Mouse (Mus musculus) midbrain, embryonic 12.5 days (tissue): ENCODE data around the gene Dapk1. TPM values are rescaled to one million over a fixed set of nuclear protein-coding genes. Genes with fewer than 3 reads are reported as not detected.

ENCODE experiments used
- ATAC-seq: fragments of 200-750 bp; cut with Nextera tagmentation; 2 replicates; pipeline ENCODE4 v1.8.0; 2017; ENCODE audit warnings: low read depth, moderate TSS enrichment, moderate library complexity; ENCODE audit not compliant: low FRiP score
- H3K27ac ChIP-seq: fragments of 300-500 bp; sonication (generic); replicated peaks from 2 replicates; pipeline ENCODE4 v1.5.1; 2016; ENCODE audit warnings: mild to moderate bottlenecking
- H3K27me3 ChIP-seq: fragments of 300-500 bp; sonication (generic); 2 replicates; pipeline ENCODE4 v1.6.1; 2016; ENCODE audit warnings: mild to moderate bottlenecking
- H3K36me3 ChIP-seq: fragments of 300-500 bp; sonication (generic); 2 replicates; pipeline ENCODE4 v1.6.1; 2016
- H3K4me1 ChIP-seq: fragments of 300-500 bp; sonication (generic); 2 replicates; pipeline ENCODE4 v1.6.1; 2016
- H3K4me2 ChIP-seq: fragments of 300-500 bp; sonication (generic); replicated peaks from 2 replicates; pipeline ENCODE4 v1.6.1; 2016; ENCODE audit warnings: mild to moderate bottlenecking, moderate library complexity
- H3K4me3 ChIP-seq: fragments of 300-500 bp; sonication (generic); 2 replicates; pipeline ENCODE4 v1.5.1; 2016; ENCODE audit warnings: mild to moderate bottlenecking
- H3K9ac ChIP-seq: fragments of 300-500 bp; sonication (generic); replicated peaks from 2 replicates; pipeline ENCODE4 v1.6.1; 2016; ENCODE audit warnings: mild to moderate bottlenecking, moderate library complexity
- H3K9me3 ChIP-seq: fragments of 300-500 bp; sonication (generic); 2 replicates; pipeline ENCODE4 v1.6.1; 2016; ENCODE audit warnings: mild to moderate bottlenecking
- WGBS: fragments of 180-500 bp; shearing (Covaris S2); methylation state at CpG from one replicate; pipeline ENCODE4 v1.1.7; 2016; 5-methylcytosine and 5-hydroxymethylcytosine counted together
- polyA plus RNA-seq: library from polyadenylated mRNA; unstranded; fragments of >200 nt; fragmentation: Nextera tagmentation; extraction: Ambion mirVana; gene quantifications from 2 replicates; pipeline ENCODE4 v1.2.1, GENCODE M21; 2016

The Dapk1 gene
- polyA plus RNA-seq, 1 experiment from 2014 or later = 36.7 TPM

- H3K4me1 ChIP-seq = peaks cover under 1% of the 10 kb centered on the region; the same call in 1 of the 2 replicates
- peaks cover 70% of the 10 kb centered on the region for H3K36me3 ChIP-seq
- H3K4me3 ChIP-seq = no peak overlapping the region
- H3K9ac ChIP-seq = no peak overlapping the region
- WGBS = 91% methylated on average over 3 of the region's 3 CpGs
- H3K4me2 ChIP-seq = no peak overlapping the region
- no peaks in the 10 kb centered on the region for H3K9me3 ChIP-seq
- no peaks in the 10 kb centered on the region for H3K27me3 ChIP-seq
- no peak for ATAC-seq
- H3K27ac ChIP-seq = no peak overlapping the region
Measured at GRCm38 (mm10) chr13:60731001-60731400, 129.3 kb downstream of the Dapk1 start.

DNA sequence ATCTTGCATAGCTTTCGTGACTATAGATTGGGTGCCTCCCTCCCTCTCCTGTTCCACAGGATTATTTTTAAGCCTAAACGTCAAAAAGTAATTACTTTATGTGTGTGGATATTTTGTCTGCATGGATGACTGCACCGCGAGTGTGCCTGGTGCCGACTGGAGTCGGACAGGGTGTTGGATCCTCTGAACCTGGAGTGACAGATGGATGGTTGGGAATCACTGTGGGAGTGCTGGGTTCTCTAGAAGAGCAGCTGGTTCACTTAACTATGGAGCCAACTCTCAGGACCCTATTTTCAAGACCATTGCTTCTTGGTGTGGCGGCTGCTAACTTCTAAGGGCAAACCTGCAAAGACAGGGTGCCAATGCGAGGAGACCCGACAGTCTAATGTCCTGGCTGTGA lies 133.6 kb downstream of the Dapk1 start:
- no peak for ATAC-seq
- Histone ChIP-seq H3K4me3 (no peak overlapping the region), H3K9ac (no peak overlapping the region), H3K4me1 (peaks cover 18% of the 10 kb centered on the region), H3K27me3 (no peaks in the 10 kb centered on the region), H3K27ac (no peak overlapping the region), H3K36me3 (peaks cover 49% of the 10 kb centered on the region), H3K9me3 (no peaks in the 10 kb centered on the region), H3K4me2 (no peak overlapping the region)
- 90% methylated on average over 9 of the region's 9 CpGs for WGBS

DNA sequence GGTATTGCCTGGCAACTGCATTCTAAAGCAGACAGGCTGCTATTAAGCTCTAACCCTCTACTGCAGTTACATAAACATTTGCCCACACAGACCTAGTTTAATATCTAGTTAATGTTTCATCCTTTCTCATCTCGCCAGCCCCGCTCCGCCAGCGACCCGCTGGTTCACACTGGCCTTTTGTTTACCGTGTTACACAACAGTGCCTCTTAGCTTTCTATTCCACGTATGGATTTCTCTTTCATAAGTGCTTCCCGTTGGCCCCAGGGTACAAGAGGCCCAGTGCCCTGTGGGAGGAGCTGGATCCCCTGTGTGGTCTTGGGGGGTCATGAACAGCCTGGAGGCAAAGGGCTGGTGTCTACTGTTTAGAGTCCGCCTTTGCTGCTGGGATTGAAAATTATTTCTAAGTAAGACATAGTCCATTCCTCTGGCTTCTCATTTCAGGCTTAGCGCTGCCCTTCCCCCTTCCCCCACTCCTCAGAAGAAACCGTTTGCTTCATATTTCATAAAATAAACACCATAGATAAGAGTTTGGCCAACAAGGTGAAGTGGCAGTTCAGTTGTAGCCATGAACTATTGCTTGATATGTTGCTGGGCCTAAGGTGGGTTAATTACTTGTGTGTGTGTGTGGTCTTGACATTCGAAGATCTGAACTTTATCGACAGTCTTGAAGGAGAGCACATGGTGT lies 134.8 kb downstream of the Dapk1 start:
- 81% methylated on average over 13 of the region's 13 CpGs for WGBS
- no peak for ATAC-seq
- no peak overlapping the region for H3K9ac ChIP-seq
- no peak overlapping the region for H3K4me3 ChIP-seq
- peaks cover 47% of the 10 kb centered on the region for H3K36me3 ChIP-seq
- peaks cover 18% of the 10 kb centered on the region for H3K4me1 ChIP-seq
- no peak overlapping the region for H3K4me2 ChIP-seq
- H3K27ac ChIP-seq = 0 out of 2 replicates have a peak overlapping the region, but pooled peaks have one; percentile 35
- H3K27me3 ChIP-seq = no peaks in the 10 kb centered on the region
- H3K9me3 ChIP-seq = no peaks in the 10 kb centered on the region

DNA sequence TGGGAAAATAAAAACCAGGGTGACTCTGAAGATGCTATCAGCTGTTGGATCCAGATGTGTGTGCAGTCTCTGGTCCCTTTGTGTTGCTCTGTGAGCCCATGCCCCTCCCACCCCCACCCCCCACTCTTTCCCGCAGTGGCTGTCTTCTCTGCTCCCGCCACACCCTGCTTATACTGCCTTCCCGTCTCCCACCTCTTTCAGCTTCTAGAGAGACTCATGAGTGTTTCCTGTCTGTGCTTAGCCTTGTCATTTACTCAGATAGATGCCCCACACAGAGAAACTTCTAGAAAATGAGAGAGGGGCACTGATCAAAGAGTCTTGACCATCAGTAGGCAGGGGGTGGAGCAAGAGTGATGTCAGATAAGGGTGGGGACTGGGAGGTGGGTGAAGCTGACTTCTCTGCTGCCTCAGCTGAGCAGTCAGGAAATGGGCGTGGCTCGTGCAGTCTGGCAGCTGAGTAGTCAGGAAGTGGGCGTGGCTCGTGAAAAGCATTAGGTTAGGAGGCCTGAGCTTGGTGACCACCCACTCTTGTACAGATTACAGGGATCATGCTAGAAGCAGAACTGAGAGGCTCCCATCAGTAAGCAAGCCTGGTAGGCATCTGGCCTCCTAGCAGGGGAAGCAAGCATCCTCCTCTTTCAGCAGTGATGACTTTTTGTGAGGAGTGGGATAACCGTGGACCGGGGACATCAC lies 136.0 kb downstream of the Dapk1 start:
- Histone ChIP-seq H3K4me3 (no peak overlapping the region), H3K4me2 (peak overlapping the region; percentile 19), H3K27me3 (no peaks in the 10 kb centered on the region), H3K9ac (no peak overlapping the region), H3K27ac (no peak overlapping the region), H3K9me3 (no peaks in the 10 kb centered on the region), H3K4me1 (peaks cover 18% of the 10 kb centered on the region), H3K36me3 (peaks cover 42% of the 10 kb centered on the region)
- WGBS = 29% methylated on average over 9 of the region's 9 CpGs
- peak; percentile 71 for ATAC-seq

- Histone ChIP-seq H3K27ac (no peak overlapping the region), H3K4me3 (no peak overlapping the region), H3K9me3 (no peaks in the 10 kb centered on the region), H3K4me2 (peak overlapping the region; percentile 19), H3K9ac (no peak overlapping the region), H3K27me3 (no peaks in the 10 kb centered on the region), H3K36me3 (peaks cover 37% of the 10 kb centered on the region), H3K4me1 (peaks cover 19% of the 10 kb centered on the region)
- WGBS = 15% methylated on average over 9 of the region's 9 CpGs
- ATAC-seq = peak; percentile 78
Measured at GRCm38 (mm10) chr13:60738429-60738828, 136.7 kb downstream of the Dapk1 start.

DNA sequence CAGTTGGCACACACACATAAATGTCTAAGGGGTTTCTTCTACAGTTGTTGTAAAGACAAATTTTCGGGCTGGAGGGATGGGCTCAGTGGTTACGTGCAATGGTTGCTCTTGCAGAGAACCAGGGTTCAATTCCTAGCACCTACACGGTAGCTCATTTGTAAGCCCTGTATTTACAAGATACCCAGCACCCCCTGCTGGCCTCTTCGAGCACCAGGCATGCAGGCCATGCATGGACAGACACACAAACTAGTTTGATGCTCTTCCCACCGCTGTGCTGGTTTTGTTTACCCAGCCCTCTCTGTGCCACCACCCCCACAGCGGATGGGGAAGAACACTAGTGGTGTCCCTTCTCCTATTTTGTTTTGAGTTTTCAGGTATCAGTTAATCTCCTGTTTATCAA lies 138.5 kb downstream of the Dapk1 start:
- no peak for ATAC-seq
- no peaks in the 10 kb centered on the region for H3K27me3 ChIP-seq
- 94% methylated on average over 6 of the region's 6 CpGs for WGBS
- no peak overlapping the region for H3K27ac ChIP-seq
- H3K4me1 ChIP-seq = peaks cover 25% of the 10 kb centered on the region
- H3K4me3 ChIP-seq = no peak overlapping the region
- peaks cover 24% of the 10 kb centered on the region for H3K36me3 ChIP-seq
- H3K9me3 ChIP-seq = no peaks in the 10 kb centered on the region
- H3K9ac ChIP-seq = no peak overlapping the region
- no peak overlapping the region for H3K4me2 ChIP-seq

GRCm38 (mm10) chr13:60742611-60743010 lies 140.9 kb downstream of the Dapk1 start:
- Histone ChIP-seq H3K9ac (no peak overlapping the region), H3K27me3 (no peaks in the 10 kb centered on the region), H3K4me3 (no peak overlapping the region), H3K9me3 (no peaks in the 10 kb centered on the region), H3K4me2 (no peak overlapping the region), H3K36me3 (peaks cover 20% of the 10 kb centered on the region), H3K4me1 (peaks cover 14% of the 10 kb centered on the region), H3K27ac (no peak overlapping the region)
- WGBS = 89% methylated on average over 3 of the region's 3 CpGs
- ATAC-seq = no peak

- ATAC-seq = peak; percentile 20; the same call in 1 of the 2 replicates
- Histone ChIP-seq H3K4me2 (no peak overlapping the region), H3K4me3 (no peak overlapping the region), H3K9me3 (no peaks in the 10 kb centered on the region), H3K36me3 (peaks cover 26% of the 10 kb centered on the region), H3K9ac (no peak overlapping the region), H3K27me3 (no peaks in the 10 kb centered on the region), H3K27ac (peak overlapping the region; percentile 8; the same call in 1 of the 2 replicates), H3K4me1 (peaks cover 7% of the 10 kb centered on the region)
- WGBS = 79% methylated on average over 13 of the region's 13 CpGs
Measured at GRCm38 (mm10) chr13:60743381-60744077, 141.8 kb downstream of the Dapk1 start.

DNA sequence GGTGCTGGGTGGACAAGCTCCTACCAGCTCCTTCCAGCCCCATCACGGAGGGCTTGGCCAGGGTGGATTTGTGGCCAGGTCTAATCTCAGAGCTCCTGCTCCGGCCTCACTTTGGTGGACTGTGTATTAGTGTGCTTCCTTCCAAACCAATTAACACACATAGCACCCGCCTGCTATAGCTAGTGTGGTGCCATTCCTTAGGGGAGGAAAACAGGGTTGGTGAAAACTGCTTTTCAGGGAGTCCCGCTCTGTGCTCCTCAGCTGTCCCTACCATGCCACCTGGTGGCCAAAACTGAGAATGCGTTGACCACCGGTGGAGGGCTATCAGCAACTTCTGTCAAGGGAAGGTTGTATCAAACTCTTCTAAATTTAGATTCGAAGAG lies 142.3 kb downstream of the Dapk1 start:
- Histone ChIP-seq H3K9me3 (no peaks in the 10 kb centered on the region), H3K4me3 (no peak overlapping the region), H3K27me3 (no peaks in the 10 kb centered on the region), H3K9ac (no peak overlapping the region), H3K4me1 (peaks cover 7% of the 10 kb centered on the region), H3K36me3 (peaks cover 32% of the 10 kb centered on the region), H3K4me2 (no peak overlapping the region), H3K27ac (no peak overlapping the region)
- ATAC-seq = peak; percentile 69
- 43% methylated on average over 7 of the region's 7 CpGs for WGBS

- ATAC-seq = no peak
- H3K36me3 ChIP-seq = peaks cover 34% of the 10 kb centered on the region
- H3K4me3 ChIP-seq = no peak overlapping the region
- H3K4me1 ChIP-seq = peaks cover 7% of the 10 kb centered on the region
- no peaks in the 10 kb centered on the region for H3K27me3 ChIP-seq
- H3K9ac ChIP-seq = no peak overlapping the region
- WGBS = 89% methylated on average over 3 of the region's 3 CpGs
- no peaks in the 10 kb centered on the region for H3K9me3 ChIP-seq
- H3K4me2 ChIP-seq = no peak overlapping the region
- no peak overlapping the region for H3K27ac ChIP-seq
Measured at GRCm38 (mm10) chr13:60744736-60745135, 143.0 kb downstream of the Dapk1 start.

DNA sequence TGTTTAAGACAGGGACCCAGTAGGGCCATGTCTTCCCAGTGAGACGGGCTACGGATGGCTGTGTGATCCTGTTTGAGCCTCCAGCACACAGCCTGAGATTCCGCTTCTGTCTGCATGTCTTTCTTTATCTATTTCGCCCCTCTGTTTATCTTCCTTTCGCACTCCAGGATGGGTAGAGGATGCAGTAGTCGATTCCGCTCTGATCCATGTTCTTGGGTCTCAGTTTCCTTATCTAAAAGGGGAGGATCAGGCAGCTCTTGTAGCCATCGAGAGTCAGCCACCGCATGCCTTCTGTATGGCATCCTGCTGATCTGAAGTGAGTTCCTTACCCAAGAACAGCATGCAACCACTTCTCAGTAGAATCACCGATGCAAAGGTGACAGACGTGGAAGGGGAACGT lies 143.6 kb downstream of the Dapk1 start:
- no peaks in the 10 kb centered on the region for H3K27me3 ChIP-seq
- no peak overlapping the region for H3K4me3 ChIP-seq
- peaks cover 33% of the 10 kb centered on the region for H3K36me3 ChIP-seq
- no peak for ATAC-seq
- no peak overlapping the region for H3K4me2 ChIP-seq
- no peaks in the 10 kb centered on the region for H3K9me3 ChIP-seq
- peaks cover 7% of the 10 kb centered on the region for H3K4me1 ChIP-seq
- no peak overlapping the region for H3K9ac ChIP-seq
- 93% methylated on average over 12 of the region's 12 CpGs for WGBS
- H3K27ac ChIP-seq = no peak overlapping the region

DNA sequence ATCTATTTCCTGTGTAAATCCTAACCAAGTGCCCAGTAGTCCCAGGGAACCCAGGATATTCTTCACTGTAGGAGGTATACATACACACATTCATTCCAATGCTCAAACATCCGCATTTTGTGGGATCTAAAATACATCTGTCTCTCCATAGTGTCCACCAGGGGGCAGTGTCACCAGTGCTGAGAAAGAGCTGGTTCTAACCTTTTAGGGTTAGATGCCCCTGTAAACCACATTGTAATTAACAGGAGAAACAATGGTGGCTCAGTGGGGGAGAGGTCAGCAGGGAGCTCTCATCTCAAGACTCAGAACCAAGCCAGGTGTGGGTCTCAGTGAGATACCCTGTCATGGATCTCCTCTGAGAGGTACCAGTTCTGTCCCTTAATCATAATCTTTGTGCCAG lies 144.5 kb downstream of the Dapk1 start:
- Histone ChIP-seq H3K4me2 (no peak overlapping the region), H3K9ac (no peak overlapping the region), H3K9me3 (no peaks in the 10 kb centered on the region), H3K27ac (no peak overlapping the region), H3K4me3 (no peak overlapping the region), H3K4me1 (peaks cover 7% of the 10 kb centered on the region), H3K36me3 (peaks cover 37% of the 10 kb centered on the region), H3K27me3 (no peaks in the 10 kb centered on the region)
- no peak for ATAC-seq
- 55% methylated on average over 1 of the region's 1 CpGs for WGBS
